Mouse (Mus musculus) midbrain, embryonic 13.5 days (tissue): ENCODE results near the gene 4930568D16Rik. TPM values are rescaled to one million over a fixed set of nuclear protein-coding genes. Genes with fewer than 3 reads are reported as not detected.

ENCODE experiments used
- ATAC-seq: fragments of 200-750 bp; cut with Nextera tagmentation; 2 replicates; pipeline ENCODE4 v1.8.0; 2017; ENCODE audit warnings: mild to moderate bottlenecking, moderate TSS enrichment, moderate library complexity
- H3K27ac ChIP-seq: fragments of 300-500 bp; sonication (generic); 2 replicates; pipeline ENCODE4 v1.5.1; 2015; ENCODE audit warnings: inconsistent platforms, mild to moderate bottlenecking, moderate library complexity
- H3K27me3 ChIP-seq: fragments of 300-500 bp; sonication (generic); 2 replicates; pipeline ENCODE4 v1.6.1; 2015; ENCODE audit warnings: mild to moderate bottlenecking, inconsistent platforms
- H3K36me3 ChIP-seq: fragments of 300-500 bp; sonication (generic); 2 replicates; pipeline ENCODE4 v1.6.1; 2015; ENCODE audit warnings: mild to moderate bottlenecking, inconsistent platforms
- H3K4me1 ChIP-seq: fragments of 300-500 bp; sonication (generic); replicated peaks from 2 replicates; pipeline ENCODE4 v1.6.1; 2015; ENCODE audit warnings: inconsistent platforms
- H3K4me2 ChIP-seq: fragments of 300-500 bp; sonication (generic); replicated peaks from 2 replicates; pipeline ENCODE4 v1.6.1; 2015; ENCODE audit warnings: moderate library complexity, mild to moderate bottlenecking, inconsistent platforms
- H3K4me3 ChIP-seq: fragments of 300-500 bp; sonication (generic); replicated peaks from 2 replicates; pipeline ENCODE4 v1.5.1; 2015; ENCODE audit warnings: mild to moderate bottlenecking, inconsistent platforms
- H3K9ac ChIP-seq: fragments of 300-500 bp; sonication (generic); replicated peaks from 2 replicates; pipeline ENCODE4 v1.6.1; 2015; ENCODE audit warnings: mild to moderate bottlenecking, inconsistent platforms
- H3K9me3 ChIP-seq: fragments of 300-500 bp; sonication (generic); 2 replicates; pipeline ENCODE4 v1.6.1; 2016; ENCODE audit warnings: mild to moderate bottlenecking, inconsistent platforms
- WGBS: fragments of 180-500 bp; shearing (Covaris S2); methylation state at CpG from one replicate; pipeline ENCODE4 v1.1.7; 2015; 5-methylcytosine and 5-hydroxymethylcytosine counted together
- polyA plus RNA-seq: library from polyadenylated mRNA; unstranded; fragments of >200 nt; fragmentation: Nextera tagmentation; extraction: Ambion mirVana; gene quantifications from 2 replicates; pipeline ENCODE4 v1.2.1, GENCODE M21; 2015

4930568D16Rik gene
- polyA plus RNA-seq, 1 experiment from 2014 or later = not detected

DNA sequence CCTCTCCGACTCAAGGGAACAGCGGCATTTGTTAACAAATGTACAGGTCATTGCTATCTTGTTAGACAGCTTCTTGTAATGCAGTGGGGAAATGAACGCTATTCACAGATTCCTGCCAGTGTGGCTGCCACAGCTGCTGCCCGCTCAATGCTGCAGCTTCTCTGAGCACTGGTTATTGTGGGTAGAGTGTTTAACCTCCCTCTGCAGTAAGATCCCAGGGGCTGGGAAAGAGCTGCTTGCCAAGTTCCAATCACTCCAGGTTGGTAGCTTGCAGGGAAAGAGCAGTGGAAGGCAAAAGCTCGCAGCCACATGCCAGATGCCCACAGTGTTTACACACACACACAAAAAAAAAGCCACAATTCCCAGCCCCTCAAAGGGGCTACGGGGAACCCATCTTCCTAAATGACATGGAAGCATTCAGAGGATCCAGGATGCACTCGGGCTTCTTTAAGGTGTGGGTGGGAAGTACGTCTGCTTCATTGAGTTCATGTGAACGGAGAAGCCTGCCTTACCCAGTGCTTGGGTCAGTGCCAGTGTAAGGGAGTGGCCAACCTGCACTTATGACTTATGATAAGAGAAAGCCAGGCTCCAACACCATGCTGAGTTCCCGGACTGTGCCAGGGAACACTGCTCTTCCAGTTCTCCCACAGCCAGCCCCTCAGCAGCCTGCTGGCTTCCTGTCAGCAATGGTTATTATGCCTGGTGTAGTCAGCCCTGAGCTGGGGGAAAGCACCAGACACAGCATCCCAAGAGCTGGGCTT is 44.9 kb downstream of the 4930568D16Rik start:
- Histone ChIP-seq H3K27me3 (peaks cover 24% of the 10 kb centered on the region), H3K9ac (no peak overlapping the region), H3K4me1 (peaks cover 16% of the 10 kb centered on the region), H3K4me2 (no peak overlapping the region), H3K9me3 (no peaks in the 10 kb centered on the region), H3K27ac (peak overlapping the region; percentile 32; the same call in 1 of the 2 replicates), H3K4me3 (no peak overlapping the region), H3K36me3 (no peaks in the 10 kb centered on the region)
- no peak for ATAC-seq
- 72% methylated on average over 10 of the region's 10 CpGs for WGBS

- no peaks in the 10 kb centered on the region for H3K36me3 ChIP-seq
- H3K27me3 ChIP-seq = peaks cover 11% of the 10 kb centered on the region; the same call in 1 of the 2 replicates
- H3K27ac ChIP-seq = no peak overlapping the region
- ATAC-seq = no peak
- no peak overlapping the region for H3K4me2 ChIP-seq
- no peak overlapping the region for H3K9ac ChIP-seq
- H3K9me3 ChIP-seq = no peaks in the 10 kb centered on the region
- WGBS = 92% methylated on average over 15 of the region's 15 CpGs
- H3K4me1 ChIP-seq = peaks cover 9% of the 10 kb centered on the region; the same call in 1 of the 2 replicates
- no peak overlapping the region for H3K4me3 ChIP-seq
These were observed 47.1 kb downstream of the 4930568D16Rik start for GRCm38 (mm10) chr2:35320399-35320798.

- H3K4me1 ChIP-seq = peaks cover 9% of the 10 kb centered on the region; the same call in 1 of the 2 replicates
- H3K4me2 ChIP-seq = no peak overlapping the region
- H3K4me3 ChIP-seq = no peak overlapping the region
- WGBS = 86% methylated on average over 12 of the region's 12 CpGs
- no peak for ATAC-seq
- no peak overlapping the region for H3K9ac ChIP-seq
- H3K36me3 ChIP-seq = no peaks in the 10 kb centered on the region
- no peak overlapping the region for H3K27ac ChIP-seq
- H3K9me3 ChIP-seq = no peaks in the 10 kb centered on the region
- H3K27me3 ChIP-seq = peaks cover 2% of the 10 kb centered on the region; the same call in 1 of the 2 replicates
These were observed 49.1 kb downstream of the 4930568D16Rik start for GRCm38 (mm10) chr2:35318405-35318804.

- H3K9me3 ChIP-seq = no peaks in the 10 kb centered on the region
These were observed 49.9 kb downstream of the 4930568D16Rik start for GRCm38 (mm10) chr2:35317604-35318003.

DNA sequence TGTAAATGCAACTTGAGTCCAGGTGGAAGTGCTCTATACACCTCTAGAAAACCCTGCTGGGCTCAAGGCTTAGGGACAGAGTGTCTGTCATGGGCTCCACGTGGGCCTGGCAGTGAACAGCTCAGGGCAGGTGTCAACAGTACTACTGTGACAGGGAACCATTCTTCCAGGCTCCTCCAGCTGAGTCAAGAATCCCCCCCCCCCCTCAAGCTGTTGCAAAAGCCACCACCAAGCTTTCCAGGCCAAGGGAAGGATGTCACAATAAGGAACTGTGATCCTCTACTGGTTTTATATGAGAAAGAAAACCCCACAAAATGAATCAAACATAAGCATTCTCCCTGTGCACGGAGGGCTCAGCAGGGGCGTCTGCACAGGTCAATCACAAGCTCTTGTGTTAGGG is 53.2 kb downstream of the 4930568D16Rik start:
- Histone ChIP-seq H3K4me2 (no peak overlapping the region), H3K4me3 (no peak overlapping the region), H3K27ac (no peak overlapping the region), H3K9ac (no peak overlapping the region), H3K36me3 (no peaks in the 10 kb centered on the region), H3K9me3 (no peaks in the 10 kb centered on the region), H3K4me1 (peaks cover 3% of the 10 kb centered on the region; the same call in 1 of the 2 replicates), H3K27me3 (no peaks in the 10 kb centered on the region)
- no peak for ATAC-seq
- WGBS = 29% methylated on average over 3 of the region's 3 CpGs

More at GRCm38 (mm10) chr2:35317604-35318003, 49.9 kb downstream of the 4930568D16Rik start:
- 85% methylated on average over 4 of the region's 4 CpGs for WGBS
- Histone ChIP-seq H3K9ac (no peak overlapping the region), H3K4me3 (no peak overlapping the region), H3K27me3 (no peaks in the 10 kb centered on the region), H3K36me3 (no peaks in the 10 kb centered on the region), H3K4me2 (no peak overlapping the region), H3K27ac (no peak overlapping the region), H3K4me1 (peaks cover 6% of the 10 kb centered on the region; the same call in 1 of the 2 replicates)
- ATAC-seq = no peak

DNA sequence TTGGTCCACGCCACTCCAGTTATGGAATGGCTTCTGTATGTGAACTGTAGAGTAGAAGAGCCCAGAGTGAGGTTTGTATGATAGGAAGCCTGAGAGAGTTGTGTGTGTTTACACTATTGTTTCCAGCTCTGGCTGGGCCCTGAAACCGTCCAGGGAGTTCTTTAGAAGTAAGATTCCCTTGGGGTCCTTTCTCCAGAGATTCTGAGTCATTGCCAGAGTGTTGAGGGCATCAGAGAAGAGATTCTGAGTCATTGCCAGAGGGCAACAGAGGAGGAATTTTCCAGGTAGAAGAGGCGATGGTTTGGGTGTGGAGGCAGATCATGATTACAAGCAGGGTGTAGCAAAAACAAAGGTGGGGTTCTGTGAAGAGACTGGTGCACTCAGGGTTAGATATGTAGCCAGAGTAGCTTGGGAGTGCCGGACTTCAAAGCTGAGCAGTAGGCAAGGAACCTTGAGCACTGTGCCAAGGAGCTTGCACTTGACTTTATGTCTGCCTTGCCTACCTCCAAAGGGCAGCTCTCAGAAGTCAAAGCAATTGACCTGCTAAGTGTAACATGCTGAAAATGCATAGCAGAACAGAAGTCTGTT is 57.5 kb downstream of the 4930568D16Rik start:
- no peak overlapping the region for H3K4me3 ChIP-seq

GRCm38 (mm10) chr2:35308166-35308565 is 59.4 kb downstream of the 4930568D16Rik start:
- no peak for ATAC-seq
- Histone ChIP-seq H3K9ac (no peak overlapping the region), H3K4me2 (no peak overlapping the region), H3K36me3 (no peaks in the 10 kb centered on the region), H3K4me3 (no peak overlapping the region), H3K27ac (no peak overlapping the region), H3K27me3 (no peaks in the 10 kb centered on the region), H3K4me1 (no peaks in the 10 kb centered on the region), H3K9me3 (no peaks in the 10 kb centered on the region)
- 75% methylated on average over 1 of the region's 1 CpGs for WGBS

More for the DNA sequence above, 57.5 kb downstream of the 4930568D16Rik start:
- Histone ChIP-seq H3K36me3 (no peaks in the 10 kb centered on the region), H3K4me1 (no peaks in the 10 kb centered on the region), H3K4me2 (no peak overlapping the region), H3K9me3 (no peaks in the 10 kb centered on the region), H3K27ac (no peak overlapping the region), H3K27me3 (no peaks in the 10 kb centered on the region), H3K9ac (no peak overlapping the region)
- 87% methylated on average over 4 of the region's 4 CpGs for WGBS
- ATAC-seq = no peak

Other genes starting within 250 kb of the 4930568D16Rik start
- 419 and 463 TPM in 2 replicates for gene Rab14, start 166.6 kb downstream of the 4930568D16Rik start, polyA plus RNA-seq
- gene Gsn, start 111.3 kb downstream of the 4930568D16Rik start, polyA plus RNA-seq = 14.1 and 18.0 TPM in 2 replicates
- gene Stom, start 30.8 kb downstream of the 4930568D16Rik start, polyA plus RNA-seq = 9.4 and 9.7 TPM in 2 replicates
- gene 4930402F06Rik, start 29.4 kb upstream of the 4930568D16Rik start, polyA plus RNA-seq = not detected in 2 replicates
- 4.8 and 5.0 TPM in 2 replicates for gene Ggta1, start 95.5 kb upstream of the 4930568D16Rik start, polyA plus RNA-seq
- 36.2 and 36.3 TPM in 2 replicates for gene Dab2ip, start 190.5 kb upstream of the 4930568D16Rik start, polyA plus RNA-seq